Mouse (Mus musculus): Measurements from ENCODE around the gene Dad1. TPM values are rescaled to one million over a fixed set of nuclear protein-coding genes. Genes with fewer than 3 reads are reported as not detected.

Dad1 gene
- polyA plus RNA-seq, 1 experiment from 2014 or later, result 239 TPM

GRCm38 (mm10) chr14:54263099-54263498 lies 9.2 kb upstream of the Dad1 start:
- H3K27me3 ChIP-seq (ENCODE audit: low read depth, poor library complexity, severe bottlenecking), result no peaks in the 10 kb centered on the region
- 90% methylated on average over 6 of the region's 6 CpGs for WGBS
- peaks cover 29% of the 10 kb centered on the region for H3K36me3 ChIP-seq
- H3K4me1 ChIP-seq, result peaks cover 22% of the 10 kb centered on the region
- no peak for DNase-seq (ENCODE audit: low spot score)
- H3K9me3 ChIP-seq (replicated peaks), result no peaks in the 10 kb centered on the region
- H3K27ac ChIP-seq, result no peak overlapping the region
- H3K4me3 ChIP-seq, result no peak overlapping the region

- Histone ChIP-seq H3K4me1 (peaks cover 22% of the 10 kb centered on the region), H3K36me3 (peaks cover 25% of the 10 kb centered on the region), H3K27me3 (ENCODE audit: low read depth, poor library complexity, severe bottlenecking) (no peaks in the 10 kb centered on the region), H3K27ac (no peak overlapping the region), H3K9me3 (replicated peaks) (no peaks in the 10 kb centered on the region), H3K4me3 (no peak overlapping the region)
- WGBS, result 93% methylated on average over 8 of the region's 8 CpGs
- no peak for DNase-seq (ENCODE audit: low spot score)
These were observed 8.7 kb upstream of the Dad1 start for GRCm38 (mm10) chr14:54262622-54263021.

GRCm38 (mm10) chr14:54261386-54261785 lies 7.5 kb upstream of the Dad1 start:
- H3K27me3 ChIP-seq (ENCODE audit: low read depth, poor library complexity, severe bottlenecking), result no peaks in the 10 kb centered on the region
- no peak overlapping the region for H3K4me3 ChIP-seq
- peaks cover 21% of the 10 kb centered on the region for H3K36me3 ChIP-seq
- H3K4me1 ChIP-seq, result peaks cover 22% of the 10 kb centered on the region
- WGBS, result 98% methylated on average over 2 of the region's 2 CpGs
- no peaks in the 10 kb centered on the region for H3K9me3 ChIP-seq (replicated peaks)
- no peak overlapping the region for H3K27ac ChIP-seq
- DNase-seq (ENCODE audit: low spot score), result peak; percentile 19

- DNase-seq (ENCODE audit: low spot score), result peak; percentile 29
- Histone ChIP-seq H3K4me3 (peak overlapping the region; percentile 76), H3K4me1 (peaks cover 22% of the 10 kb centered on the region), H3K36me3 (peaks cover 19% of the 10 kb centered on the region), H3K9me3 (replicated peaks) (no peaks in the 10 kb centered on the region), H3K27ac (no peak overlapping the region), H3K27me3 (ENCODE audit: low read depth, poor library complexity, severe bottlenecking) (no peaks in the 10 kb centered on the region)
- WGBS, result 81% methylated on average over 2 of the region's 2 CpGs
These were observed 6.3 kb upstream of the Dad1 start for GRCm38 (mm10) chr14:54260196-54260595.

- peak overlapping the region; percentile 76 for H3K4me3 ChIP-seq
- no peaks in the 10 kb centered on the region for H3K27me3 ChIP-seq (ENCODE audit: low read depth, poor library complexity, severe bottlenecking)
- H3K36me3 ChIP-seq, result peaks cover 17% of the 10 kb centered on the region
- H3K27ac ChIP-seq, result peak overlapping the region; percentile 85
- WGBS, result 20% methylated on average over 8 of the region's 8 CpGs
- no peak for DNase-seq (ENCODE audit: low spot score)
- no peaks in the 10 kb centered on the region for H3K9me3 ChIP-seq (replicated peaks)
- H3K4me1 ChIP-seq, result peaks cover 27% of the 10 kb centered on the region
These were observed 5.8 kb upstream of the Dad1 start for GRCm38 (mm10) chr14:54259722-54260085.

- under 1% methylated on average over 35 of the region's 35 CpGs for WGBS
- Histone ChIP-seq H3K27ac (peak overlapping the region; percentile 85), H3K4me1 (peaks cover 31% of the 10 kb centered on the region), H3K36me3 (peaks cover 15% of the 10 kb centered on the region), H3K9me3 (replicated peaks) (no peaks in the 10 kb centered on the region), H3K4me3 (peak overlapping the region; percentile 76), H3K27me3 (ENCODE audit: low read depth, poor library complexity, severe bottlenecking) (no peaks in the 10 kb centered on the region)
- peak; percentile 98 for DNase-seq (ENCODE audit: low spot score)
These were observed 5.3 kb upstream of the Dad1 start for GRCm38 (mm10) chr14:54259003-54259721.

GRCm38 (mm10) chr14:54258131-54258670 lies 4.3 kb upstream of the Dad1 start:
- no peaks in the 10 kb centered on the region for H3K27me3 ChIP-seq (ENCODE audit: low read depth, poor library complexity, severe bottlenecking)
- peaks cover 7% of the 10 kb centered on the region for H3K36me3 ChIP-seq
- WGBS, result 65% methylated on average over 7 of the region's 7 CpGs
- H3K9me3 ChIP-seq (replicated peaks), result no peaks in the 10 kb centered on the region
- peaks cover 31% of the 10 kb centered on the region for H3K4me1 ChIP-seq
- H3K4me3 ChIP-seq, result no peak overlapping the region
- DNase-seq (ENCODE audit: low spot score), result peak; percentile 19
- no peak overlapping the region for H3K27ac ChIP-seq

- H3K36me3 ChIP-seq, result peaks cover 9% of the 10 kb centered on the region
- H3K4me3 ChIP-seq, result peak overlapping the region; percentile 73
- no peaks in the 10 kb centered on the region for H3K9me3 ChIP-seq (replicated peaks)
- no peak overlapping the region for H3K27ac ChIP-seq
- no peaks in the 10 kb centered on the region for H3K27me3 ChIP-seq (ENCODE audit: low read depth, poor library complexity, severe bottlenecking)
- 66% methylated on average over 12 of the region's 12 CpGs for whole genome bisulfite sequencing
- DNase-seq (ENCODE audit: low spot score), result no peak
- peaks cover 34% of the 10 kb centered on the region for H3K4me1 ChIP-seq
These were observed 832 bp upstream of the Dad1 start for GRCm38 (mm10) chr14:54254670-54255202.

- no peak for DNase-seq (ENCODE audit: low spot score)
- no peaks in the 10 kb centered on the region for H3K9me3 ChIP-seq (replicated peaks)
- peaks cover 22% of the 10 kb centered on the region for H3K4me1 ChIP-seq
- H3K36me3 ChIP-seq, result peaks cover 46% of the 10 kb centered on the region
- H3K27me3 ChIP-seq (ENCODE audit: low read depth, poor library complexity, severe bottlenecking), result no peaks in the 10 kb centered on the region
- H3K4me3 ChIP-seq, result no peak overlapping the region
- 37% methylated on average over 4 of the region's 4 CpGs for WGBS
- H3K27ac ChIP-seq, result no peak overlapping the region
These were observed 3.8 kb downstream of the Dad1 start for GRCm38 (mm10) chr14:54250122-54250521.

GRCm38 (mm10) chr14:54249326-54249725 lies 4.6 kb downstream of the Dad1 start:
- H3K36me3 ChIP-seq, result peaks cover 49% of the 10 kb centered on the region
- DNase-seq (ENCODE audit: low spot score), result no peak
- 64% methylated on average over 9 of the region's 9 CpGs for WGBS
- no peak overlapping the region for H3K27ac ChIP-seq
- no peaks in the 10 kb centered on the region for H3K27me3 ChIP-seq (ENCODE audit: low read depth, poor library complexity, severe bottlenecking)
- H3K4me1 ChIP-seq, result peaks cover 14% of the 10 kb centered on the region
- no peaks in the 10 kb centered on the region for H3K9me3 ChIP-seq (replicated peaks)
- no peak overlapping the region for H3K4me3 ChIP-seq

GRCm38 (mm10) chr14:54246232-54246631 lies 7.7 kb downstream of the Dad1 start:
- Histone ChIP-seq H3K4me1 (peaks cover 4% of the 10 kb centered on the region), H3K9me3 (replicated peaks) (no peaks in the 10 kb centered on the region), H3K27me3 (ENCODE audit: low read depth, poor library complexity, severe bottlenecking) (no peaks in the 10 kb centered on the region), H3K27ac (no peak overlapping the region), H3K4me3 (no peak overlapping the region), H3K36me3 (peaks cover 76% of the 10 kb centered on the region)
- WGBS, result 92% methylated on average over 3 of the region's 3 CpGs
- DNase-seq (ENCODE audit: low spot score), result no peak

GRCm38 (mm10) chr14:54244183-54244582 lies 9.7 kb downstream of the Dad1 start:
- H3K4me3 ChIP-seq, result no peak overlapping the region
- H3K9me3 ChIP-seq (replicated peaks), result no peaks in the 10 kb centered on the region
- peaks cover 79% of the 10 kb centered on the region for H3K36me3 ChIP-seq
- H3K4me1 ChIP-seq, result no peaks in the 10 kb centered on the region; the same call in none of the 2 replicates
- H3K27ac ChIP-seq, result no peak overlapping the region
- H3K27me3 ChIP-seq (ENCODE audit: low read depth, poor library complexity, severe bottlenecking), result no peaks in the 10 kb centered on the region
- no peak for DNase-seq (ENCODE audit: low spot score)
- 63% methylated on average over 3 of the region's 3 CpGs for WGBS

GRCm38 (mm10) chr14:54240542-54240941 lies 13.4 kb downstream of the Dad1 start:
- DNase-seq (ENCODE audit: low spot score), result no peak
- no peaks in the 10 kb centered on the region for H3K27me3 ChIP-seq (ENCODE audit: low read depth, poor library complexity, severe bottlenecking)
- 87% methylated on average over 5 of the region's 5 CpGs for WGBS
- no peak overlapping the region for H3K27ac ChIP-seq
- peaks cover 70% of the 10 kb centered on the region for H3K36me3 ChIP-seq
- H3K9me3 ChIP-seq (replicated peaks), result no peaks in the 10 kb centered on the region
- H3K4me3 ChIP-seq, result no peak overlapping the region
- no peaks in the 10 kb centered on the region; the same call in 1 of the 2 replicates for H3K4me1 ChIP-seq
